Mouse (Mus musculus): ENCODE measurements around the gene Tex14.

DNA sequence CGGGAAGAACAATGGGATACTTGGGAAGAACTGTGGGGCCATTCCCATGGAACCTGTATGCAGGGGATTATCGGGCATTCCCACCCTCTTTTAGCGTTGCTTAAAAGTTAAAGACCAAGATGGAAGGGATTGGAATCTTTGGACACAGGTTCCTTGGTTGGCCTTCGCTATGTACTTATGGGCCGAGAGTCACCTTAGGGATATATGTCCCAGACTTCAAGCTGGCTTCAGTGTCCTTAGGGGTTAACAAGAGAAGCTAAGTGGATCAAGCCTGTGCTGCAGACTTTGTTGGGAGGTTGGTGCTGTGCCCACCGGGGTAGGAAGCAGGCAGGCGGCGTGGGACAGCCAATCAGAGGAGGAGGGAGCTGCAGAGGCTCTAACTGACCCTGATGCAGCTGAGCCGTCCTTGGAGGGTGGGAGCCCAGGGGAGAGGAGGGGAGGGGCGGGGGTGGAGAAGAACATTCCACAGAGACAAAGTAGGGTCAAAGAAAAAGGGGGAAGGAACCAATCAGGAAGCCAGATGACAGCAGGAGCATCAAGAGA, 175.7 kb downstream of the Tex14 start:
- TF ChIP-seq CTCF (conservative IDR thresholded peaks at IDR 0.05; ENCODE audit: low read length) (no peak), NANOG (IDR thresholded peaks at IDR 0.05; ENCODE audit: borderline replicate concordance, low read length) (no peak), POU5F1 (IDR thresholded peaks at IDR 0.05; ENCODE audit: borderline replicate concordance, low read length) (no peak)

Measured in E14TG2a.4 (cell line).